Mouse (Mus musculus) liver, adult (tissue): Measurements from ENCODE around the gene Zwilch.

Experiments used
- GATA4 ChIP-seq: IDR thresholded peaks from 2 replicates; pipeline ENCODE4 v1.6.1; 2014; ENCODE audit warnings: mild to moderate bottlenecking, low read length; ENCODE audit not compliant: insufficient replicate concordance

Gene Zwilch

DNA sequence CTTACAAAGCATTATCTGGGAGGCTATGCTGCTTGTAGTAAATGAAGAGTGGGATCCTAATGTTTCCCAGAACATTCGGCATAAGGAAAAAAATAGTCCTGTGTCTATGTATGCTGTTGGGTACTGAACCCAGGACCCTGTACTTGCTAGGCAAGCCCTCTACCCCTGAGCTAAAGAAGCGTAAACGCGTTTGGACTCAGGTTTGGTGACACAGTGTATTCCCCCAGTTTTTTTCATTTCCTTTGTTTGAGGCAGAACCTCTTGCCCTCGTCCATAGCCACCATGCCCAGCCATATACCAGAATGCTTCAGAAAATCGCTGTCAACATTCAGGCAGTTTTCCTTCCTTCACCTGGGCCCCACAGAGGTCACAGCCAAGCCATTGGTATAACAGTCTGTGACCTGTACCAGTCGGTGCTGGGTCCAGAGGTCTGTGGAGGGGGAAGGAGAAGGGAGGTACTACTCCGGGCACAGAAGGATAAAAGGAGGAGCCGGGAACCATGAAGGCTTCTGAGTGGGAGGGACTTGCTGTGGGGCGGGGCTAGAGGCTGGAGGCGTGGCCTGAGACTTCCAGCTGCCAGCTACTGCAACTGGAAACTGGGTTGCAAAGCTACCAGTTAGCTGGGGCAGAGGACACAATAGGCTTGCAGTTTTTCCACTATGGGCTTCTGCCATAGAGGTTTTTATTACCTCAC, 52.2 kb downstream of the Zwilch start:
- TF ChIP-seq GATA4: no peak

DNA sequence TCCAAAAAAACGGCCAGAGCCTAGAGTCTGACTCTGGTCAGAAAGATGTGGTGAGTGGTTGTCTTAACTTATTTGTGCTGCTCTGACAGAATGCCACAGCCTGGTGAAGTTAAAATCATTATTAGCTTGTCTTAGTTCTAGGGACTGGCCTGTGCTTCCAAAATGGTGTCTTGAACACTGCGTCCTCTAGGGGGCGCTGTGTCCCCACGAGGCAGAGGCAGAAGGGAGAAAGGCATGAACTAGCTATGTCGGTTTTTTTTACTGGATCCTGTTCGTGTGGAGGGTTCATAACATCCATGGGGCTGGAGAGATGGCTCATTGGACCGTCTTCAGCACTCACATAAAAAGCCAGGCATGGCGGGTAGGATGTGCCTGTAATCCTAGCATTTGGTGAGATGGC, 53.0 kb downstream of the Zwilch start:
- TF ChIP-seq GATA4: no peak

DNA sequence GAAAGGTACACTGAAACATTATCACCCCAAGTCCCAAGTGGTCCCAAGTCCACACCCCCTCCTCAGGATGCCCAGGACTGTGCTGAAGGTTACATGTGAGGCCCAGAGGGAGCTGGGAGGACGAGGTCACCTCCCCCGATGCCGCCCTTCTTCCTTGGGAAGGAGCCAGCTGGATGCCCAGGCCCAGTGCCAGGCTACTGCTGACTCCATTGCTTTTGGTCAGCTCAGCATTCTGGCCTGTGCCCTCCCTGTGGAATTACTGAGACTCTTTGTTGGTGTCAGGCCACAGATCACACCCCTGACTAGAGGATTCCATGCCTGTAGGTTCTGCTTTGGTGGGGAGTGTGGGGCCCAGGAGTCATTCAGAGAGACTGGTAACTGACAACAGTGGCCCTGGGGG, 56.0 kb downstream of the Zwilch start, which contains the start of gene Lctl:
Gene Lctl, plus strand, starts transcription at position 272 of the 400 bp plus-strand sequence.
- no peak for TF ChIP-seq GATA4

DNA sequence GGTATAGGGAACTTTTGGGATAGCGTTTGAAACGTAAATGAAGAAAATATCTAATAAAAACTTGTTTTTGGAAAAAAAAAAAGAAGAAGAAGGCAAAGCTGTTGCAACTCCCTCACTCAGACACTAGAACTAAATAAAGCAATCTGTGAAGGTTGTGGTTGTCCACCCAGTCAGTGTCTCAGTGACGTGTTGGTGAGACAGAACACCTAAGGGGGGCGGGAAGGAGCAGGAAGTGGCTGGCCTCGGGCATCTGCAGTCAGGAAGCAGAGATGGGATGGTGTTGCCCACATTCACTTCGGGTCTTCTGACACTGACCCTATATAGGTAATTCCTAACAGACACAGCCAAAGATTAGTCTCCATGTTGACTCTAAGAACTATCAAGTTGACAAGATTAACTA, 57.1 kb downstream of the Zwilch start:
- no peak for TF ChIP-seq GATA4

DNA sequence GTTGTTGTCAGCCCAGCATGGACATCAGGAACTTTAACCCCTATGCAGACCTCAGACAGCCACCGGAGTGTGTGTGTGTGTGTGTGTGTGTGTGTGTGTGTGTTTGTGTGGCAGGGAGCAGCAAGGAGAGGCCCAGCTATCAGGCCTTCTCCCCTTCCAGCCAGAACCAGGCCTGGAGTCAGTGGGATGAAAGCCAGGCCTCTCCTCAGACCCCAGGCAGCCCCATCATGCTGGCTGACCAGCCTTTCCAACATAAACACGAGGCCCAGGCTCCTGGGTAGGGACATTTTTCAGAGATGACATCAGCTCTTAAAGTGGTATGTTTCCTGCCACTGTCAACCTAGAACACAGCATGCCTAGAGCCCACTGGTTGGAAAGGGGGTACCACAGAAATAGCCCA, 58.3 kb downstream of the Zwilch start:
- TF ChIP-seq GATA4: no peak

DNA sequence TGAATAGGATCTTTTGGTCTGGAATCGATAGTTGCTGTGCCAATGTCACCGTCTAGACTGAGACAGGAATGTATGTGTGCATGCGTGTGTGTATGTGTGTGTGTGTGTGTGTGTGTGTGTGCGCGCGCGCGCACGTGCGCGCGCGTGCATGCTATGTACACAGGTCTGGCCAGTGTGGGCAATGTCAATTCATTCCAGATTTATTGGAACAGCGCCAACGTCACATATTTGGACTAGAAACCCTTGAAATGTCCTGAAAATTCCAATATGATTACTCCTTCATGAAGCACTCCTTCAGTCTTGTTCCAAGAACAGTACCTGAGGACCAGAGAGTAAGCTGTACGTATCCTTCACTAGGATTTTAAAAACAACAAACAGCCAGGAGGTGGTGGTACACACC, 62.4 kb downstream of the Zwilch start:
- no peak for TF ChIP-seq GATA4

DNA sequence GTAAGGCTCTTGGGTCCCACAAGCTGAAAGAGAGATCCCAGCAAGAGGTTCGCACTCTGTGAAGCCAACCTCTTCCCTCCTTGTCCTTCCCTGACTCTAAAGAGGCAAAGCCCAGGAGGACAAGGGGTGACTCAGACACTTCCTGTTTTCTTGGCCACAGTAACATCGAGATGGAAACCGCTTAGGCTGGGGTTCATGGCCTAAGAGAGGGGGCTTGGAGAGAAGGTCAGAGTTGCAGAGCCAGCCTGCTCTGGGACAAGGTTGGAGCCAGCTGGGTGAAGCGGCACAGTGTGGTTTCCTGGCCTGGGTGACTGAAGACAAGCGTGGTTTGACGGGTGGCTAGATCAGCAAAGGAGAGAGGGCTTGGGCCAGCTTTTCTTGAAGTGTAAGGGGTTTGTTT, 67.6 kb downstream of the Zwilch start:
- no peak for TF ChIP-seq GATA4

DNA sequence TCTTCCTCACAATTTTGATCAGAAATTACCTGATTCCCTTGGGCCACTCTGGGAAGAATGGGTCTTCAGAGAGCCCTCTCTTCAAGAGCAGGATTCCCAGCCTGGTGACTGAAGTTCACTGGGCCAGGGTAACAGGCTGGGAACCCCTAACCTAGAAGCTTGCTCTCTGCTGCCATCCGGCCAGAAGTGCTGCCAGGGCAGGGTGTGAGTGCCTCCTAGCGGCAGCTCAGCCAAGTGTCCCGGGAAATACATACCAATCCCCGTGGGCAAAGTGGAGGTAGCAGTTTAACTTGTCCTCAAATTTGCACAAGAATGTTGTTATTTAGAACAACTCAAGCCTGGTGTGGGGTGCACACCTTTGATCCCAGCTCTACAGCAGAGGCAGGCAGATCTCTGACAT, 72.5 kb downstream of the Zwilch start:
- no peak for TF ChIP-seq GATA4

DNA sequence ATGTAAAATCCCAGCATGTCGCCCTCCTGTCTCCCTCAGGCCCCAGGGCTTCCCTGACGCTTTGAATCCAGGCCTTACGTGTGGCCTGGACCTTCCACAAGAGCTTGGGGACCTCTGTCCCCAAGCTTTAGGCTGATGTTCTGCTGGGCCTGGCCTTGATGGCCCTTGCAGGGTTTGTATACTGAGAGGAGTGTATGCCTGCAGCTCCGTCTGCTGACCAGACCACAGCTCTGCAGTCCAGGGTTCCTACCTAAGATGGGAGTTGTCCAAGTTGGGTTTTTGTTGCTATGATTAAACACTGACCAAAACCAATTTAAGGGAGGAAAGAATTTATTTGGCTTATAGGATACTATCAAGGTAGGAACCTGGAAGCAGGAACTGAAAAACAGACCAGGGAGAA, 74.6 kb downstream of the Zwilch start:
- no peak for TF ChIP-seq GATA4

DNA sequence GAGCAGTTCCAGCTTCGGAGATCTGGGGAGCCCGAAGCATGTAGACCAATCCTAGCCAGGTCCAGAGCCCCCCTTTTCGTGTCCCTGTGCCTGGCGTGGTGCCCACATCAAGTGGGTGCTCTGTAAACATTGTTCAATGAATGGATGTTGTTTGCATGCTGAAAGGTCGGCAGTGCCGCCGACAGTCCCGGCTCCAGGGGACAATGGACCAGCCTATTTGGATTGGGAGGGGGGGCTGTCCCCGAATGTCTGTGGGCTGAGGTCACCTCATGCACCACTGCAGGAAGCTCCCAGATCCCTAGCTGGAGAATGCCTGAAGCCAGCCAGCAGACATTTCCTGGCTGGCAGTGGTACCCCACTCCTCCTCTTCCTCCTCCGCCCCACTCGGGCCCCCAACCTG, 78.8 kb downstream of the Zwilch start:
- no peak for TF ChIP-seq GATA4

DNA sequence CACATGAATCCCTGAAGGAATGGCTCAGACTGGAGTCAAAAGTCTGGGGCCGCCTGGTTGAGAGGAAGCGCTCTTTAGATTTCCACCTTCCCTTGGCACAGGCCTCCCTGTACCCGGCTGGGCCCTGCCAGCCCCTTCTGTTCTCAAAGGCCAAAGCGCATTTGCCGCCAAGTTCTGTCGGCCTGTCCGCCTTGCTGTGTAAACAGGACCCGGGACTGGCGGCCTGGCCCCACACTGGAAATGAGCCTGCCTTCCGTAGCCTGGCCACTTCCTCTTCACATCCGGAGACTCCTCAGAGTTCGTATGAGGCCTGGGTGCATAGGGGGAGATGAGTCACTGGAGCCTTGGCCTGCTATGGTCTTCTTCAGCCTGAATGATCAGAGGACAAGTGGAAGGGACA, 83.9 kb downstream of the Zwilch start:
- TF ChIP-seq GATA4: peak; percentile 52; the same call in 1 of the 2 replicates

DNA sequence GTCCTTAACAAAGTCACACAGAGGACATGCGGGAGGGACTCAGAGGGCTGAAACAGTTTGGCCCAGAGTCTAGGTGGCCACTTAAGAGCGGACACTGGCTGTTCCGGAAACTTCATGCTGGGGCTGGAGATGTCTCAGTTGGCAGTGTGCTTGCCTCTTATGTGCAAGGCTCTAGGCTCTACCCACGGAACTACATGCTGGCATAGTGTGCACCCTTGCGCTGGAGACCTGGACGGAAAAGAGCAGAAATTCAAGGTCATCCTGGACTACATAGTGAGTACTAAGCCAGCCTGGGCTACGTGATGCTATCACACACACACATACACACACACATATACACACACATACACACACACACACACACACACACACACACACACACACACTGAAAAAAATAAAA, 84.6 kb downstream of the Zwilch start:
- no peak for TF ChIP-seq GATA4

DNA sequence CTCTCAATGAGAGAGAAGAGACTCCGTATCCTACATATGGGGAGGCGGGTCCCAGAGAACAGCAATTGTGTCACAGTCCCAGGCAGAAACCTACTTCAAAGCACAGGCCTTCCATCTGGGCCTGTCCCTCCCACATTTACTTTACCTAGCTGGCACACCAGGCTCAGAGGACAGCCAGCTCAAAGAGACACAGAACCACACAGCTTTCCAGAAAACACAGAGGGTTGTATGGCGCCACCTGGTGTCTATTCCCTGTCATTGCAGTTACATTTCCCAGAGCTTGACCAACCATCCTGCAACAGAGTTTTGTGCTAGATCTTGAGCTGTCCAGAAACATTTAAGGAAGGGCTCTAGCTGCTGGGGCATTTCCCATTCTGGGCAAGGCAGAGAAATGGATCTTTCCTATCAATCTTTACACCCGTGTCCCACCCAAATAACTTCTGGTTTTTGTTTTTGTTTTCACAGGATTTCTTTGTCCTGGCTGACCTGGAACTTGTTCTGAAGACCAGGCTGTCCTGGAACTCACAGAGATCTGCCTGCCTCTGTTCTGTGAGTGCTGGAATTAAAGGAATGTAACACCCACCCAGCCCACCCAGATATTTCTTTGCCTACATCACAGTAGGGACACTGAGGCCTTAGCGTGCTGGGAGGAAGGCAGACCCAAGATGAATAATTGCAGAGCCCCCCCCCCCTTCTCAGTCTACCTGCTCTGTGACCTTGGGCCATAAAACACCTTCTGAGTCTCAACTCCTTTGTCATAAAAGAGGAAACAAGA, 85.3 kb downstream of the Zwilch start:
- TF ChIP-seq GATA4: no peak
